Mouse (Mus musculus): ENCODE data around the gene Plekhg5. TPM values are rescaled to one million over a fixed set of nuclear protein-coding genes. Genes with fewer than 3 reads are reported as not detected.

Gene Plekhg5
- polyA plus RNA-seq, 1 experiment = 22.0 TPM

DNA sequence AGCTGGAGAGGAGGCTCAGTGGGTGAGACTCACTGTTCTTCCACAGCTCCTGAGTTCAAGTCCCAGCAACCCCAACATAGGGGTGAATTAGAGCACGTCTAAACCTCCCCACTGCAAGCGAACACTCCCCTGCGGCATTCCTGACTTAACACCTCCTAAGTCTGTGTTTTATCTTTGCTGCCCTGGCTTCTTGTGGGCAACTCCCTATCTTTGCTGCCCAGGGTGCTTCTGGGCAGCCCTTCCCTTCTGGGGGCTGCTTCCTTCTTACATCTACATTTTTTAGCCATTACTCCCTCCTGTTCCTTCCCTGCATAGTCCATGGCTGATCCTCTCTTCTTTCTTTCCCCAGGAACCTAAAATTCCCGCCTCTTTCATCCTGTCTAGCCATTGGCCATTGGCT lies 38.4 kb downstream of the Plekhg5 start:
- Histone ChIP-seq H3K27me3 (ENCODE audit: control insufficient read depth, insufficient read depth, low read length) (no peaks in the 10 kb centered on the region), H3K36me3 (ENCODE audit: control insufficient read depth, insufficient read depth, low read length) (no peaks in the 10 kb centered on the region), H3K4me1 (replicated peaks; ENCODE audit: control insufficient read depth, insufficient read depth, low read length) (peaks cover 3% of the 10 kb centered on the region; the same call in 1 of the 2 replicates), H3K27ac (ENCODE audit: control insufficient read depth, insufficient read depth, low read length) (no peak overlapping the region), H3K4me3 (ENCODE audit: control insufficient read depth, insufficient read depth, low read length) (no peak overlapping the region)
- no peak for TF ChIP-seq CTCF (IDR thresholded peaks at IDR 0.05; ENCODE audit: borderline replicate concordance, control insufficient read depth, extremely low read depth, insufficient read depth, low read length, poor library complexity)
- no peak for TF ChIP-seq POLR2A (IDR thresholded peaks at IDR 0.05; ENCODE audit: control insufficient read depth, extremely low read depth, insufficient read depth, low read length, poor library complexity)
- no peak for DNase-seq
- 95% methylated on average over 4 of the region's 4 CpGs for WGBS

DNA sequence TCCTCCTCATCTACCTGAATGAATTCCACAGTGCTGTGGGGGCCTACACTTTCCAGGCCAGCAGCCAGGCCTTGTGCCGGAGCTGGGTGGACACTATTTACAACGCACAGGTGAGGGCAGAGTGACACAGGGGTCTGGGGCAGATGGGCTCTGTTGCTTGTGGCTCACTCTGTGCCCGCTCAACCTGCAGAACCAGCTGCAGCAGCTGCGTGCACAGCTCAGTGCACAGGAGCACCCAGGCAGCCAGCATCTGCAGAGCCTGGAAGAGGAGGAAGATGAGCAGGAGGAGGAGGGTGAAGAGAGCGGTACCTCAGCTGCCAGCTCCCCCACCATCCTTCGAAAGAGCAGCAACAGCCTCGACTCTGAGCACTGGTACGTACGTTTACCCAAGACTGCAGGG lies 40.0 kb downstream of the Plekhg5 start:
- peaks cover 12% of the 10 kb centered on the region for H3K4me1 ChIP-seq (replicated peaks; ENCODE audit: control insufficient read depth, insufficient read depth, low read length)
- no peak for TF ChIP-seq POLR2A (IDR thresholded peaks at IDR 0.05; ENCODE audit: control insufficient read depth, extremely low read depth, insufficient read depth, low read length, poor library complexity)
- TF ChIP-seq CTCF (IDR thresholded peaks at IDR 0.05; ENCODE audit: borderline replicate concordance, control insufficient read depth, extremely low read depth, insufficient read depth, low read length, poor library complexity) = no peak
- H3K36me3 ChIP-seq (ENCODE audit: control insufficient read depth, insufficient read depth, low read length) = no peaks in the 10 kb centered on the region
- no peak overlapping the region for H3K4me3 ChIP-seq (ENCODE audit: control insufficient read depth, insufficient read depth, low read length)
- H3K27ac ChIP-seq (ENCODE audit: control insufficient read depth, insufficient read depth, low read length) = no peak overlapping the region
- DNase-seq = no peak
- 92% methylated on average over 9 of the region's 9 CpGs for WGBS
- no peaks in the 10 kb centered on the region; the same call in 1 of the 2 replicates for H3K27me3 ChIP-seq (ENCODE audit: control insufficient read depth, insufficient read depth, low read length)

DNA sequence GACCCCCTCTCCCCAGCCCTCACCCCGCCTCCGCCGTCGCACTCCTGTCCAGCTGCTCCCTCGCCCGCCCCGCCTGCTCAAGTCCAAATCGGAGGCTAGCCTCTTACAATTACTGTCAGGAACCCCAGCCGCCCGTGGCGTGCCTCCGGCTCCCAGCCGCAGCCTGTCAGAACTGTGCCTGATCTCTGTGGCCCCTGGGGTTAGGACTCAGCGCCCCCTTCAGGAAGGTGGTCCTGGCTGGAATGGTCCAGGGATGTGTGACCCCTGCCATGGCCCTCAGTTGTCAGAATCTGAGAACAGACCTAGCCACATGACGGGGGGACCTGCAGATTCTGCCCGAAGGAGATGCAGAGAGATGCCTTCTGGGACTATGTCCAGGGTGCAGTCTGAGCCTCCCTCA lies 41.8 kb downstream of the Plekhg5 start:
- Histone ChIP-seq H3K27me3 (ENCODE audit: control insufficient read depth, insufficient read depth, low read length) (no peaks in the 10 kb centered on the region; the same call in 1 of the 2 replicates), H3K27ac (ENCODE audit: control insufficient read depth, insufficient read depth, low read length) (no peak overlapping the region), H3K4me3 (ENCODE audit: control insufficient read depth, insufficient read depth, low read length) (no peak overlapping the region), H3K4me1 (replicated peaks; ENCODE audit: control insufficient read depth, insufficient read depth, low read length) (peaks cover 12% of the 10 kb centered on the region), H3K36me3 (ENCODE audit: control insufficient read depth, insufficient read depth, low read length) (no peaks in the 10 kb centered on the region)
- 96% methylated on average over 16 of the region's 16 CpGs for WGBS
- no peak for TF ChIP-seq CTCF (IDR thresholded peaks at IDR 0.05; ENCODE audit: borderline replicate concordance, control insufficient read depth, extremely low read depth, insufficient read depth, low read length, poor library complexity)
- no peak for TF ChIP-seq POLR2A (IDR thresholded peaks at IDR 0.05; ENCODE audit: control insufficient read depth, extremely low read depth, insufficient read depth, low read length, poor library complexity)
- no peak for DNase-seq

DNA sequence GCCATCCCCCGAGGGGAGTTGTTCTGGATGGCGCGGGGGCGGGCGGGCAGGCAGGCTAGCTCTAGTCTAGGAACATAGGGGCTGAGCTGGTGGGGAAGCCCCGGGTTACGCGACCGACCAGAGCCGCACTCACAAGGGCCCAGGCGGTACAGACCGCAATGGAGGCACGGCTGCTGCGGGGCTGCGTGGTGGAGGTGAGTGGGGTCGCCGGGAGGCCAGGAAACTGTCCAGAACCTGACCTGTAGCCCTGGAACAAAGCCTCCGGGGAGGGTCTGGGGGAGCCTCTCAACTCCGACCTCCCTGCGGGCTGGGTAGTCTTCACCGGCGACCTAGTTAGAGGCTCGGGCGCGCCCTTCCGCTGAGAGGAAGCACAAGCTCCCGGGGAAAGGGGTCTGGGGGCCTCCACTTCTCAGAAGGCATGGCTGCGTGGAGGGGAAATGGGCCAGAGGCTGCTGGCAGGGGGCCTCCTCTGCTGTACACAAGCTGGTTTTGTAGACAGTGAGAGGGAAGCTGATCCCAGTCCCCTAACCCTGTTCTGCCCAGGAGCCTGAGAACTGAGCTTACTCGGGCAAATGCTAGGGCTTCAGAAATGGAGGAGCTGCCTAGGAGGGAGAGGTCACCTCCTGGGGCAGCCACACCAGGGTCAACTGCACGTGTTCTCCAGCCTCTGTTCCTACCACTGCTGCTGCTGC lies 43.8 kb downstream of the Plekhg5 start, which contains the start of gene Tnfrsf25:
TSS of gene Tnfrsf25 (plus strand) at position 14 of the 692 bp plus-strand sequence.
- Histone ChIP-seq H3K27ac (ENCODE audit: control insufficient read depth, insufficient read depth, low read length) (no peak within 1 kb of the TSS), H3K27me3 (ENCODE audit: control insufficient read depth, insufficient read depth, low read length) (peaks cover 2% of the 10 kb centered on the region; the same call in 1 of the 2 replicates), H3K4me1 (replicated peaks; ENCODE audit: control insufficient read depth, insufficient read depth, low read length) (peaks cover 23% of the 10 kb centered on the region), H3K36me3 (ENCODE audit: control insufficient read depth, insufficient read depth, low read length) (no peaks in the 10 kb centered on the region), H3K4me3 (ENCODE audit: control insufficient read depth, insufficient read depth, low read length) (peak within 1 kb of the TSS; percentile 46)
- TF ChIP-seq CTCF (IDR thresholded peaks at IDR 0.05; ENCODE audit: borderline replicate concordance, control insufficient read depth, extremely low read depth, insufficient read depth, low read length, poor library complexity) (no peak), POLR2A (IDR thresholded peaks at IDR 0.05; ENCODE audit: control insufficient read depth, extremely low read depth, insufficient read depth, low read length, poor library complexity) (no peak)
- peak; percentile 50 for DNase-seq
- whole genome bisulfite sequencing = 2% methylated on average over 30 of the region's 30 CpGs

DNA sequence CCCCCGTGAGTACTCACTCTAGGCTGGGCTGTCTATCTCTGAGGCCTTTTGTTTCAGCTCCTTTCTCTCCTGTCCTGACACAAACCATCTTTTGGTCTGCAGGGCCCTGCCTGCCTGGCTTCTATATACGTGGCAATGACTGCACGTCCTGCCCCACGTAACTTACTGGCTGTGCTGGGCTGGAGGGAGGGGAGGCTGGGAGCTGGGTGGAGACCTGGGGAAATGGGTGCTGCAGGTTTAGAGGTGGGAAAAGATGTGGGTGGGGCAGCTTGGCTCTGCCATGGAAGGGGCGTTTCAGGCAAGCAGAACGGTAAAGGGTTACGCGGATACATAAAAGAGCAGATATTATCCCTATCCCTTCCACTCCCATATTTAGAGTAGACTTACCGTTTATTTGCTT lies 45.2 kb downstream of the Plekhg5 start:
- H3K4me1 ChIP-seq (replicated peaks; ENCODE audit: control insufficient read depth, insufficient read depth, low read length) = peaks cover 25% of the 10 kb centered on the region
- WGBS = 91% methylated on average over 9 of the region's 9 CpGs
- no peak for DNase-seq
- no peak overlapping the region for H3K27ac ChIP-seq (ENCODE audit: control insufficient read depth, insufficient read depth, low read length)
- no peak for TF ChIP-seq POLR2A (IDR thresholded peaks at IDR 0.05; ENCODE audit: control insufficient read depth, extremely low read depth, insufficient read depth, low read length, poor library complexity)
- TF ChIP-seq CTCF (IDR thresholded peaks at IDR 0.05; ENCODE audit: borderline replicate concordance, control insufficient read depth, extremely low read depth, insufficient read depth, low read length, poor library complexity) = no peak
- peaks cover 7% of the 10 kb centered on the region; the same call in 1 of the 2 replicates for H3K27me3 ChIP-seq (ENCODE audit: control insufficient read depth, insufficient read depth, low read length)
- no peak overlapping the region for H3K4me3 ChIP-seq (ENCODE audit: control insufficient read depth, insufficient read depth, low read length)
- H3K36me3 ChIP-seq (ENCODE audit: control insufficient read depth, insufficient read depth, low read length) = no peaks in the 10 kb centered on the region

DNA sequence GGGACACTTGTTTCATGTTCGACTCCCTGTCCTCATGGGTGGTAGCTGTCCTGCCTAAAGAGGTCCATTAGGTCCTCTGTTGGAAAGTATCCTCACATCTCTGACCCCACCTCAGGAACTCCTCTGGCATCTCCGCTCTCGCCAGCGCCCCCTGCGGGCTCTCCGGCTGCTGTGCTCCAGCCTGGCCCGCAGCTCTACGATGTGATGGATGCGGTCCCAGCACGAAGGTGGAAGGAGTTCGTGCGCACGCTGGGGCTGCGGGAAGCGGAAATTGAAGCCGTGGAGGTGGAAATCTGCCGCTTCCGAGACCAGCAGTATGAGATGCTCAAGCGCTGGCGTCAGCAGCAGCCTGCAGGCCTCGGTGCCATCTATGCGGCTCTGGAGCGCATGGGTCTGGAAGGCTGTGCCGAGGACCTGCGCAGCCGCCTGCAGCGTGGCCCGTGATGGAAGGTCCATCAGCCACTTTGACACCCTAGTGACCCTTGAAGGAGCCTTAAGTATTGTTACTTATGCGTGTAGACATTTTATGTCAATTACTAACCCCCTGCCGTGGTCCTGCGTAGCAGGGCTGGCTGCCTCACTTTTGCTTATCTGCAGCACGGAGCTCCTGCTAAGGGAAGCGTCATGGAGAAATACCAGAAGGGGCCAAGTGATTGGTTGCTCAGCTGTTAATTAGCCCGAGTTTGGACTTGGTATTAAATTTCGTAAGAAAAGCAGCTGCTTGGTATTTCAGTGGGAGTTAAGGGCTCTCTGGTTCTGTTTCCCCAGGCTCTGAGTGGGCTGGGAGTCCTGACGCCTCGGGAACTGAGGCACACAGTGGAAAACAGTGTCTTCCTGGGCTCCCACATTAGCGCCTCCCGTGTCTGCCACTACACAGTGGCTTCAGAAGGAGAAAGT lies 47.3 kb downstream of the Plekhg5 start:
- H3K27ac ChIP-seq (ENCODE audit: control insufficient read depth, insufficient read depth, low read length) = no peak overlapping the region
- TF ChIP-seq CTCF (IDR thresholded peaks at IDR 0.05; ENCODE audit: borderline replicate concordance, control insufficient read depth, extremely low read depth, insufficient read depth, low read length, poor library complexity) (0 out of 2 replicates have a peak, but pooled peaks have one; percentile 33), POLR2A (IDR thresholded peaks at IDR 0.05; ENCODE audit: control insufficient read depth, extremely low read depth, insufficient read depth, low read length, poor library complexity) (no peak)
- peaks cover 7% of the 10 kb centered on the region; the same call in 1 of the 2 replicates for H3K27me3 ChIP-seq (ENCODE audit: control insufficient read depth, insufficient read depth, low read length)
- WGBS = 59% methylated on average over 39 of the region's 39 CpGs
- no peaks in the 10 kb centered on the region for H3K36me3 ChIP-seq (ENCODE audit: control insufficient read depth, insufficient read depth, low read length)
- H3K4me1 ChIP-seq (replicated peaks; ENCODE audit: control insufficient read depth, insufficient read depth, low read length) = peaks cover 38% of the 10 kb centered on the region
- H3K4me3 ChIP-seq (ENCODE audit: control insufficient read depth, insufficient read depth, low read length) = no peak overlapping the region
- DNase-seq = no peak
